Mouse (Mus musculus): Measurements from ENCODE around the gene Leo1. TPM values are rescaled to one million over a fixed set of nuclear protein-coding genes. Genes with fewer than 3 reads are reported as not detected.
"Not testable (repeated sequence)": the region's sequence is repeated elsewhere in the genome, so short reads cannot be mapped to it uniquely, and the experiment has no call there.

Leo1 gene
- polyA plus RNA-seq, 1 experiment: 25.4 TPM

- Histone ChIP-seq H3K36me3 (ENCODE audit: control insufficient read depth, insufficient read depth) (no peaks in the 10 kb centered on the region), H3K79me2 (ENCODE audit: control insufficient read depth, insufficient read depth) (peaks cover 32% of the 10 kb centered on the region), H3K4me2 (ENCODE audit: low read depth) (peak overlapping the region; percentile 82), H3K4me3 (peak overlapping the region; percentile 61), H3ac (ENCODE audit: control insufficient read depth, insufficient read length) (peak overlapping the region; percentile 52), H3K27me3 (ENCODE audit: control insufficient read depth, insufficient read depth, insufficient read length) (no peaks in the 10 kb centered on the region)
- TF ChIP-seq MYOG (IDR thresholded peaks at IDR 0.05; ENCODE audit: control insufficient read depth in 1 of 3, insufficient read depth in 1 of 3, insufficient read length in 2 of 3, low read depth in 2 of 3): no peak
These were observed 387 bp downstream of the Leo1 start for GRCm38 (mm10) chr9:75441691-75442131.

- Histone ChIP-seq H3K27me3 (ENCODE audit: control insufficient read depth, insufficient read depth, insufficient read length) (no peaks in the 10 kb centered on the region), H3K4me3 (no peak overlapping the region), H3K79me2 (ENCODE audit: control insufficient read depth, insufficient read depth) (peaks cover 32% of the 10 kb centered on the region), H3K4me2 (ENCODE audit: low read depth) (no peak overlapping the region), H3K36me3 (ENCODE audit: control insufficient read depth, insufficient read depth) (peaks cover 18% of the 10 kb centered on the region), H3ac (ENCODE audit: control insufficient read depth, insufficient read length) (no peak overlapping the region)
- TF ChIP-seq E2F4 (IDR thresholded peaks at IDR 0.05; ENCODE audit: insufficient read depth): no peak
- TF ChIP-seq MYOD1 (IDR thresholded peaks at IDR 0.05; ENCODE audit: control insufficient read depth in 1 of 3, insufficient read length in 2 of 3, low read depth in 2 of 3): no peak
- no peak for TF ChIP-seq MYOG (IDR thresholded peaks at IDR 0.05; ENCODE audit: control insufficient read depth in 1 of 3, insufficient read depth in 1 of 3, insufficient read length in 2 of 3, low read depth in 2 of 3)
- TF ChIP-seq SRF (IDR thresholded peaks at IDR 0.05; ENCODE audit: control insufficient read depth, insufficient read length, low read depth): no peak
- no peak for TF ChIP-seq POLR2A (IDR thresholded peaks at IDR 0.05; ENCODE audit: insufficient read length, low read depth)
- no peak for TF ChIP-seq REST (IDR thresholded peaks at IDR 0.05; ENCODE audit: insufficient read depth, insufficient read length)
- no peak for TF ChIP-seq TCF3 (IDR thresholded peaks at IDR 0.05; ENCODE audit: insufficient read length, low read depth)
- no peak for TF ChIP-seq TCF12 (IDR thresholded peaks at IDR 0.05; ENCODE audit: insufficient read depth, poor library complexity, severe bottlenecking)
- TF ChIP-seq POLR2AphosphoS2 (IDR thresholded peaks at IDR 0.05; ENCODE audit: insufficient read length, low read depth): no peak
- no peak for TF ChIP-seq USF1 (IDR thresholded peaks at IDR 0.05; ENCODE audit: low read depth)
- TF ChIP-seq CEBPB (IDR thresholded peaks at IDR 0.05; ENCODE audit: insufficient read depth, poor library complexity, severe bottlenecking): no peak
- no peak for TF ChIP-seq MAX (IDR thresholded peaks at IDR 0.05; ENCODE audit: low read depth)
These were observed 3.7 kb downstream of the Leo1 start for GRCm38 (mm10) chr9:75444981-75445380.

- H3ac ChIP-seq (ENCODE audit: control insufficient read depth, insufficient read length); H3K27me3 ChIP-seq (ENCODE audit: control insufficient read depth, insufficient read depth, insufficient read length); H3K4me3 ChIP-seq; H3K4me2 ChIP-seq (ENCODE audit: low read depth): not testable (repeated sequence)
- peaks cover 31% of the 10 kb centered on the region for H3K79me2 ChIP-seq (ENCODE audit: control insufficient read depth, insufficient read depth)
- peaks cover 21% of the 10 kb centered on the region for H3K36me3 ChIP-seq (ENCODE audit: control insufficient read depth, insufficient read depth)
These were observed 5.2 kb downstream of the Leo1 start for GRCm38 (mm10) chr9:75446574-75446973.

GRCm38 (mm10) chr9:75448021-75448420 is 6.7 kb downstream of the Leo1 start:
- Histone ChIP-seq H3K36me3 (ENCODE audit: control insufficient read depth, insufficient read depth) (peaks cover 34% of the 10 kb centered on the region), H3K4me3 (no peak overlapping the region)
- TF ChIP-seq TCF12 (IDR thresholded peaks at IDR 0.05; ENCODE audit: insufficient read depth, poor library complexity, severe bottlenecking) (no peak), MAX (IDR thresholded peaks at IDR 0.05; ENCODE audit: low read depth) (no peak), REST (IDR thresholded peaks at IDR 0.05; ENCODE audit: insufficient read depth, insufficient read length) (no peak), POLR2AphosphoS2 (IDR thresholded peaks at IDR 0.05; ENCODE audit: insufficient read length, low read depth) (no peak), SRF (IDR thresholded peaks at IDR 0.05; ENCODE audit: control insufficient read depth, insufficient read length, low read depth) (no peak), POLR2A (IDR thresholded peaks at IDR 0.05; ENCODE audit: insufficient read length, low read depth) (no peak), MYOG (IDR thresholded peaks at IDR 0.05; ENCODE audit: control insufficient read depth in 1 of 3, insufficient read depth in 1 of 3, insufficient read length in 2 of 3, low read depth in 2 of 3) (no peak), MYOD1 (IDR thresholded peaks at IDR 0.05; ENCODE audit: control insufficient read depth in 1 of 3, insufficient read length in 2 of 3, low read depth in 2 of 3) (no peak), E2F4 (IDR thresholded peaks at IDR 0.05; ENCODE audit: insufficient read depth) (no peak), USF1 (IDR thresholded peaks at IDR 0.05; ENCODE audit: low read depth) (no peak), TCF3 (IDR thresholded peaks at IDR 0.05; ENCODE audit: insufficient read length, low read depth) (no peak), CEBPB (IDR thresholded peaks at IDR 0.05; ENCODE audit: insufficient read depth, poor library complexity, severe bottlenecking) (no peak)

GRCm38 (mm10) chr9:75453994-75454393 is 12.7 kb downstream of the Leo1 start:
- H3K36me3 ChIP-seq (ENCODE audit: control insufficient read depth, insufficient read depth): peaks cover 54% of the 10 kb centered on the region

More at GRCm38 (mm10) chr9:75448021-75448420, 6.7 kb downstream of the Leo1 start:
- no peaks in the 10 kb centered on the region for H3K27me3 ChIP-seq (ENCODE audit: control insufficient read depth, insufficient read depth, insufficient read length)
- H3K79me2 ChIP-seq (ENCODE audit: control insufficient read depth, insufficient read depth): peaks cover 18% of the 10 kb centered on the region
- H3K4me2 ChIP-seq (ENCODE audit: low read depth): no peak overlapping the region
- no peak overlapping the region for H3ac ChIP-seq (ENCODE audit: control insufficient read depth, insufficient read length)

GRCm38 (mm10) chr9:75455684-75456083 is 14.4 kb downstream of the Leo1 start:
- no peak overlapping the region for H3K4me2 ChIP-seq (ENCODE audit: low read depth)
- no peak overlapping the region for H3K4me3 ChIP-seq
- H3K36me3 ChIP-seq (ENCODE audit: control insufficient read depth, insufficient read depth): peaks cover 45% of the 10 kb centered on the region
- H3K27me3 ChIP-seq (ENCODE audit: control insufficient read depth, insufficient read depth, insufficient read length): no peaks in the 10 kb centered on the region
- no peak for TF ChIP-seq MYOD1 (IDR thresholded peaks at IDR 0.05; ENCODE audit: control insufficient read depth in 1 of 3, insufficient read length in 2 of 3, low read depth in 2 of 3)
- no peak for TF ChIP-seq SRF (IDR thresholded peaks at IDR 0.05; ENCODE audit: control insufficient read depth, insufficient read length, low read depth)
- TF ChIP-seq TCF3 (IDR thresholded peaks at IDR 0.05; ENCODE audit: insufficient read length, low read depth): no peak
- TF ChIP-seq CEBPB (IDR thresholded peaks at IDR 0.05; ENCODE audit: insufficient read depth, poor library complexity, severe bottlenecking): no peak
- no peak for TF ChIP-seq MYOG (IDR thresholded peaks at IDR 0.05; ENCODE audit: control insufficient read depth in 1 of 3, insufficient read depth in 1 of 3, insufficient read length in 2 of 3, low read depth in 2 of 3)
- no peak for TF ChIP-seq E2F4 (IDR thresholded peaks at IDR 0.05; ENCODE audit: insufficient read depth)
- no peak for TF ChIP-seq POLR2A (IDR thresholded peaks at IDR 0.05; ENCODE audit: insufficient read length, low read depth)
- no peak for TF ChIP-seq REST (IDR thresholded peaks at IDR 0.05; ENCODE audit: insufficient read depth, insufficient read length)
- no peak for TF ChIP-seq MAX (IDR thresholded peaks at IDR 0.05; ENCODE audit: low read depth)
- TF ChIP-seq POLR2AphosphoS2 (IDR thresholded peaks at IDR 0.05; ENCODE audit: insufficient read length, low read depth): no peak
- TF ChIP-seq TCF12 (IDR thresholded peaks at IDR 0.05; ENCODE audit: insufficient read depth, poor library complexity, severe bottlenecking): no peak
- no peak for TF ChIP-seq USF1 (IDR thresholded peaks at IDR 0.05; ENCODE audit: low read depth)
- H3ac ChIP-seq (ENCODE audit: control insufficient read depth, insufficient read length): no peak overlapping the region
- H3K79me2 ChIP-seq (ENCODE audit: control insufficient read depth, insufficient read depth): no peaks in the 10 kb centered on the region

More at GRCm38 (mm10) chr9:75453994-75454393, 12.7 kb downstream of the Leo1 start:
- Histone ChIP-seq H3K27me3 (ENCODE audit: control insufficient read depth, insufficient read depth, insufficient read length) (no peaks in the 10 kb centered on the region), H3K4me2 (ENCODE audit: low read depth) (no peak overlapping the region), H3K4me3 (no peak overlapping the region), H3ac (ENCODE audit: control insufficient read depth, insufficient read length) (no peak overlapping the region), H3K79me2 (ENCODE audit: control insufficient read depth, insufficient read depth) (no peaks in the 10 kb centered on the region)
- TF ChIP-seq CEBPB (IDR thresholded peaks at IDR 0.05; ENCODE audit: insufficient read depth, poor library complexity, severe bottlenecking): no peak

Data from myocyte (in vitro differentiated cells).